ENCODE assay signal across 20 mouse cellular contexts in genomic region chr2:28552301-28552700, GRCm38 (mm10). TPM values are rescaled to one million over a fixed set of nuclear protein-coding genes. Genes with fewer than 3 reads are reported as not detected.
"Had no signal": no experiment of that assay in that cellular context is flagged by ENCODE, and none has a peak within 500 bp of the region (broad histone marks: within the 10 kb centered on the region; RNA-seq: fewer than 3 reads in every experiment).

No protein-coding gene starts in this region.

- ATAC-seq: midbrain, embryonic 16.5 days had no signal

- H3K27ac ChIP-seq: midbrain, embryonic 10.5 days; midbrain, embryonic 12.5 days; neural tube, embryonic 13.5 days; neural tube, embryonic 15.5 days had no signal

- H3K4me3 ChIP-seq: midbrain, embryonic 10.5 days; midbrain, embryonic 12.5 days; myocyte; neural tube, embryonic 13.5 days; neural tube, embryonic 15.5 days had no signal

- DNase-seq: lung, embryonic 14.5 days; lung, postnatal 10 days; lung, postnatal 4 days; midbrain, embryonic 14.5 days; retina, postnatal 1 day; right cerebral cortex, adult 18-20 months; right cerebral cortex, postnatal 25 days; right cerebral cortex, postnatal 4 days; spleen, adult 18-20 months; thymus, adult 18-20 months; thymus, postnatal 14 days; thymus, postnatal 36 days had no signal

RNA-seq across cellular contexts. Expression of gene Cel, which starts 10.9 kb away (rescaled TPM):
- total RNA-seq: megakaryocyte, adult 5-6 weeks; megakaryocyte-erythroid progenitor cell, adult 5-6 weeks had no signal

RNA-seq across cellular contexts. Expression of gene Gm10134, which starts 46.4 kb away (rescaled TPM):
- total RNA-seq: megakaryocyte, adult 5-6 weeks; megakaryocyte-erythroid progenitor cell, adult 5-6 weeks had no signal

RNA-seq across cellular contexts. Expression of gene Gbgt1, which starts 55.6 kb away (rescaled TPM):
- total RNA-seq: megakaryocyte-erythroid progenitor cell, adult 5-6 weeks had no signal
